Mouse (Mus musculus) layer of hippocampus, adult 11-12 months (tissue): ENCODE measurements at regions not wholly inside any gene's neighbourhood (a gene's known extent, or its start where the extent isn't known, plus 50 kb on each side); places are given as distances from the start of the nearest gene placed in this dataset.
A peak's percentile ranks its signal among the peaks of the same experiment; 100 is the strongest.

Experiments
- DNase-seq: peaks from one replicate; pipeline ENCODE4 v3.0.0; 2022; ENCODE audit warnings: low spot score

DNA sequence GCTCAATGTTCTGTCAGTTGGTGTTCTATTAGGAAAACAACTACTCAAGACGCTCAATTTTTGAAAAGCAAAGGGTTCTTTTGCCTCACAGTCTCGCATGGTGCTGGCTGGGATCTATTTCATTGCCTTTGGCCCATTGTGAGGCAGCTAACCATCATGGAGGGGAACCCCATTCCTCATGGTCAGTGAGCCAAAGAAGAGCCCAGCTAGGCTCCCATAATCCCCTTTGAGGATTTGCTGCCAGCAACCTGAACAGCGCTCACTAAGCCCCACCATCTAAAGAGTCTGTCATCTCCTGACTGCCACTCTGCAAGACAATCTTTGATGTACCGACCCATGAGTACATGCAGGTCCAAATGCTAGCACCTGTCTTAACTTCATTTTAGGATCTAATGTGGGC lies 53.1 kb upstream of the Galnt7 start:
- DNase-seq: no peak

DNA sequence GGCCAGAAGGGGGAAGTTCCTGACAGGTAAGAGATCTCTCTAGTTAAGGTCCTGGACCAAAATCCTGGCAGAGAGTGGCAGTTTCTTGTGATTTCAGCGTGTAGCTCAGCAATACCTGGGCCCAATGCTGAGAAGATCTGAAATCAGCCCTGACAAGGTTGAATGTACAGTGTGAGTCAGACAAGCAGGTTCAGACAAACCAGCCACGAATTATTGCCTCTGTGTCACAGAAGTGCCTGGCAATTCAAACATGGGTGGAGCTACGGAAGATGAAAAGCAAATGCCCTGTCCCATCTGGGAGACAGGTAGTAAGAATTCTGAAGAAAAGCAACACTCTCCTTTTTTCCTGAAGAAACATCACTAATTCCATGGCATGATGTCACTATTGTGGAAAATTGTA lies 51.3 kb upstream of the Galnt7 start:
- no peak for DNase-seq

DNA sequence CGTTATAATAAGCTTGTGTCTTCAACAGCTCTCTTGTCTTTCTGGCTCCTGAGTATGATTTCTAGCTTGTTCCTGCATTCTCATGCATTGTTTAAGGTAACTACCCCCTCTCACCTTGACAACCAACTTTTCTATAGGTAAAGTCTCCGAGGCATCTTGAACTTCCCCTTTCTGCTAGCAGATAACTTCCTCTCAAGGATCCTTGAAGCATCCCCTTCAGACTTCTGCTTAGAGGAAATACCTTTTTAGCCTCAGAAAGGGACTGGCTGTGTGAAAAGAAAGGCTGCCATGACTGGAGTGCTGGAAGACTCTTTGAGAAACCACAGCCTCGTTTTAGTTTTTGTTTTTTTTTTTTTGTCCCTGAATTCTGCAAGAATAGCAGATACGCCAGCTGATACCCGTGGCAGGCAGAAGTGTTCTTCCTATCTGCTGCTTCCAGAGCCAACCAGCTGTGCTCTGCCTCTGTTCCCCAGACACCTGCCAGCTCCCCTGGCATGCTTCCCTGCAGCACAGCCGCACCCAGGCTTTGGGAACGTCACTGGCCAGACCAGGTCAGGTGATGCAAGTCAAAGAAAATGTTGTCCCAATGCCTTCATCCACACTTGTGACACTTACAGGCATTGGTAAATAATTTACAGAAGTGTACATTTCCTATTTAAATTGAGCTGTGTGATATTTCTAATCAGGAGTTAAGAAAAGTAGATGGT lies 49.7 kb upstream of the Galnt7 start:
- DNase-seq: peak; percentile 20
